Mouse (Mus musculus) left cerebral cortex, adult 2 months (tissue): ENCODE measurements around the gene Errfi1. TPM values are rescaled to one million over a fixed set of nuclear protein-coding genes. Genes with fewer than 3 reads are reported as not detected.

ENCODE experiments used
- DNase-seq, 2 experiments: peaks; one replicate each; pipeline ENCODE4 v3.0.0; 2021 to 2022; ENCODE audit warnings: low spot score in 2 of 2, mixed read lengths in 1 of 2; ENCODE audit errors: extremely low spot score in 1 of 2
- H3K27ac ChIP-seq: fragments of 200-600 bp; 2 replicates; pipeline ENCODE4 v1.8.1; 2022
- H3K4me3 ChIP-seq: fragments of 200-600 bp; 2 replicates; pipeline ENCODE4 v1.8.1; 2022
- CTCF ChIP-seq: fragments of 200-600 bp; IDR thresholded peaks from 2 replicates; pipeline ENCODE4 v1.8.1; 2022; ENCODE audit warnings: antibody characterized with exemption, mild to moderate bottlenecking, moderate library complexity
- intact Hi-C: fragments of 180-260 bp; cut with DNase I; formaldehyde crosslinking; loops from one replicate; pipeline ENCODE4 v1.15.1; 2025
- total RNA-seq, 2 experiments: library from RNA; stranded (reverse); gene quantifications; 2 replicates each; pipeline ENCODE4 v1.2.3; 2021

The Errfi1 gene
- total RNA-seq, 2 experiments from 2014 or later, result 25.9 to 37.8 TPM

GRCm38 (mm10) chr4:150823614-150824480, 29.9 kb upstream of the Errfi1 start:
- no peak for TF ChIP-seq CTCF
- Histone ChIP-seq H3K4me3 (no peak overlapping the region), H3K27ac (no peak overlapping the region)
- intact Hi-C loops, result no loop called here
- no peak for DNase-seq

GRCm38 (mm10) chr4:150824877-150825276, 28.8 kb upstream of the Errfi1 start:
- H3K27ac ChIP-seq, result no peak overlapping the region
- intact Hi-C loops, result no loop called here
- no peak for TF ChIP-seq CTCF
- no peak overlapping the region for H3K4me3 ChIP-seq
- DNase-seq, result no peak

- intact Hi-C loops, result no loop called here
- H3K4me3 ChIP-seq, result no peak overlapping the region
- TF ChIP-seq CTCF, result no peak
Observed at GRCm38 (mm10) chr4:150825531-150825930, 28.2 kb upstream of the Errfi1 start.

GRCm38 (mm10) chr4:150831321-150831720, 22.4 kb upstream of the Errfi1 start:
- TF ChIP-seq CTCF, result no peak
- no peak for DNase-seq
- Histone ChIP-seq H3K27ac (no peak overlapping the region), H3K4me3 (no peak overlapping the region)
- intact Hi-C loops, result no loop called here

More at GRCm38 (mm10) chr4:150825531-150825930, 28.2 kb upstream of the Errfi1 start:
- H3K27ac ChIP-seq, result no peak overlapping the region
- DNase-seq, result no peak

GRCm38 (mm10) chr4:150831941-150832340, 21.8 kb upstream of the Errfi1 start:
- no peak overlapping the region for H3K4me3 ChIP-seq
- no peak for TF ChIP-seq CTCF
- no peak overlapping the region for H3K27ac ChIP-seq
- intact Hi-C loops, result no loop called here
- DNase-seq, result no peak

- H3K27ac ChIP-seq, result no peak overlapping the region
- no peak for TF ChIP-seq CTCF
- DNase-seq, result no peak
- intact Hi-C loops, result no loop called here
- H3K4me3 ChIP-seq, result no peak overlapping the region
Observed at GRCm38 (mm10) chr4:150835163-150835562, 18.6 kb upstream of the Errfi1 start.

GRCm38 (mm10) chr4:150836258-150836657, 17.5 kb upstream of the Errfi1 start:
- TF ChIP-seq CTCF, result no peak
- DNase-seq, result no peak
- Histone ChIP-seq H3K27ac (no peak overlapping the region), H3K4me3 (no peak overlapping the region)
- intact Hi-C loops, result no loop called here

- no peak overlapping the region for H3K27ac ChIP-seq
- no peak overlapping the region for H3K4me3 ChIP-seq
- no peak for DNase-seq
- no peak for TF ChIP-seq CTCF
- intact Hi-C loops, result no loop called here
Observed at GRCm38 (mm10) chr4:150836961-150837360, 16.8 kb upstream of the Errfi1 start.

GRCm38 (mm10) chr4:150837458-150837857, 16.3 kb upstream of the Errfi1 start:
- no peak for TF ChIP-seq CTCF
- H3K4me3 ChIP-seq, result no peak overlapping the region
- intact Hi-C loops, result no loop called here
- H3K27ac ChIP-seq, result no peak overlapping the region
- no peak for DNase-seq

- DNase-seq, result no peak
- no peak for TF ChIP-seq CTCF
- intact Hi-C loops, result no loop called here
- Histone ChIP-seq H3K27ac (no peak overlapping the region), H3K4me3 (no peak overlapping the region)
Observed at GRCm38 (mm10) chr4:150842045-150842444, 11.7 kb upstream of the Errfi1 start.

- no peak for TF ChIP-seq CTCF
- H3K4me3 ChIP-seq, result no peak overlapping the region
- intact Hi-C loops, result no loop called here
- H3K27ac ChIP-seq, result no peak overlapping the region
- DNase-seq, result no peak
Observed at GRCm38 (mm10) chr4:150843181-150843580, 10.5 kb upstream of the Errfi1 start.

GRCm38 (mm10) chr4:150846316-150846715, 7.4 kb upstream of the Errfi1 start:
- no peak for DNase-seq
- Histone ChIP-seq H3K4me3 (no peak overlapping the region), H3K27ac (no peak overlapping the region)
- intact Hi-C loops, result no loop called here
- no peak for TF ChIP-seq CTCF

- TF ChIP-seq CTCF, result peak; percentile 73
- DNase-seq, result no peak
- Histone ChIP-seq H3K4me3 (no peak overlapping the region), H3K27ac (no peak overlapping the region)
- intact Hi-C loops, result loop anchor here (5.0 kb wide), 3 partner anchors 93 to 193 kb away; no protein-coding TSS in a partner anchor
Observed at GRCm38 (mm10) chr4:150849964-150850363, 3.8 kb upstream of the Errfi1 start.
